Mouse (Mus musculus) midbrain, embryonic 12.5 days (tissue): ENCODE data around the gene Gm20695. TPM values are rescaled to one million over a fixed set of nuclear protein-coding genes. Genes with fewer than 3 reads are reported as not detected.
A peak's percentile ranks its signal among the peaks of the same experiment; 100 is the strongest.

Experiments used
- ATAC-seq: fragments of 200-750 bp; cut with Nextera tagmentation; 2 replicates; pipeline ENCODE4 v1.8.0; 2017; ENCODE audit warnings: low read depth, moderate TSS enrichment, moderate library complexity; ENCODE audit not compliant: low FRiP score
- H3K27ac ChIP-seq: fragments of 300-500 bp; sonication (generic); replicated peaks from 2 replicates; pipeline ENCODE4 v1.5.1; 2016; ENCODE audit warnings: mild to moderate bottlenecking
- H3K27me3 ChIP-seq: fragments of 300-500 bp; sonication (generic); 2 replicates; pipeline ENCODE4 v1.6.1; 2016; ENCODE audit warnings: mild to moderate bottlenecking
- H3K36me3 ChIP-seq: fragments of 300-500 bp; sonication (generic); 2 replicates; pipeline ENCODE4 v1.6.1; 2016
- H3K4me1 ChIP-seq: fragments of 300-500 bp; sonication (generic); 2 replicates; pipeline ENCODE4 v1.6.1; 2016
- H3K4me2 ChIP-seq: fragments of 300-500 bp; sonication (generic); replicated peaks from 2 replicates; pipeline ENCODE4 v1.6.1; 2016; ENCODE audit warnings: mild to moderate bottlenecking, moderate library complexity
- H3K4me3 ChIP-seq: fragments of 300-500 bp; sonication (generic); 2 replicates; pipeline ENCODE4 v1.5.1; 2016; ENCODE audit warnings: mild to moderate bottlenecking
- H3K9ac ChIP-seq: fragments of 300-500 bp; sonication (generic); replicated peaks from 2 replicates; pipeline ENCODE4 v1.6.1; 2016; ENCODE audit warnings: mild to moderate bottlenecking, moderate library complexity
- H3K9me3 ChIP-seq: fragments of 300-500 bp; sonication (generic); 2 replicates; pipeline ENCODE4 v1.6.1; 2016; ENCODE audit warnings: mild to moderate bottlenecking
- WGBS: fragments of 180-500 bp; shearing (Covaris S2); methylation state at CpG from one replicate; pipeline ENCODE4 v1.1.7; 2016; 5-methylcytosine and 5-hydroxymethylcytosine counted together
- polyA plus RNA-seq: library from polyadenylated mRNA; unstranded; fragments of >200 nt; fragmentation: Nextera tagmentation; extraction: Ambion mirVana; gene quantifications from 2 replicates; pipeline ENCODE4 v1.2.1, GENCODE M21; 2016

The Gm20695 gene
- polyA plus RNA-seq, 1 experiment from 2014 or later: 3.3 TPM

DNA sequence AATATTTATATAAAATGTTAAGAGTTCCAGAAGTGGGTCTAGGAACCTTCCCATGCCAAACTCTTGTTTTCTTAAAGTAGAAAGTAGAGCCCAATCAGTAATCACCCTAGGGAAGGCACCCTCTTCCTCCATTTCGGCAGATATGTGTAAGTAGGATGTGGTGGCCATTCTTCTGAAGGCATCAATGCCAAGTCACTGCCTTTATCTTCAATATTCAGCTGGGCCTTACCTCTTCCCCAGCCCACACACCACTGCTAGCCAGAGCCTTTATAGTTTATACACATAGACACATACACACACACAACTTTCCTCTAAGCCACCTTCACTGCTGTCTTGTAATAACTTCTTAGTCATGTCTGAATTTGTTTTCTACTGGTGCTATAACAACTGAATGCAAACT lies 28.7 kb upstream of the Gm20695 start:
- H3K36me3 ChIP-seq: peaks cover 4% of the 10 kb centered on the region
- H3K27ac ChIP-seq: no peak overlapping the region
- H3K9me3 ChIP-seq: no peaks in the 10 kb centered on the region
- no peaks in the 10 kb centered on the region for H3K4me1 ChIP-seq
- ATAC-seq: no peak
- H3K4me2 ChIP-seq: no peak overlapping the region
- WGBS: 82% methylated on average over 1 of the region's 1 CpGs
- H3K27me3 ChIP-seq: no peaks in the 10 kb centered on the region
- H3K4me3 ChIP-seq: no peak overlapping the region
- no peak overlapping the region for H3K9ac ChIP-seq

DNA sequence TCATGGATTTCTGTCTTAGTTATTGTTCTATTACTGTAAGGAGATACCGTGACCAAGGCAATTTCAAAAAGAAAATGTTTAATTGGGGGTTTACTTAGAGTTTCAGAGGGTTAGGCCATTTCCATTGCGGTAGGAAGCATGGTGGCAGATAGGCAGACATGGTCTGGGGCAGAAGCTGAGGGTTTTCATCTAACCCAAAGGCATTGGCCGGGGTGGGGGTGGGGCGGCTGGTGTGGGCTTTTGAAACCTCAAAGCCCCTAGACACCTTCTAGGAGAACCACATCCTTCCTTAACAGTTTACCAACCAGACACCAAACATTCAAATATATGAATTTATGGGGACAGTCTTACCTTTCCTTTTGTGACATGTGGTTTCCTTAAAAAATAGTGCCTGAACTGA lies 25.2 kb upstream of the Gm20695 start:
- H3K9me3 ChIP-seq: no peaks in the 10 kb centered on the region

DNA sequence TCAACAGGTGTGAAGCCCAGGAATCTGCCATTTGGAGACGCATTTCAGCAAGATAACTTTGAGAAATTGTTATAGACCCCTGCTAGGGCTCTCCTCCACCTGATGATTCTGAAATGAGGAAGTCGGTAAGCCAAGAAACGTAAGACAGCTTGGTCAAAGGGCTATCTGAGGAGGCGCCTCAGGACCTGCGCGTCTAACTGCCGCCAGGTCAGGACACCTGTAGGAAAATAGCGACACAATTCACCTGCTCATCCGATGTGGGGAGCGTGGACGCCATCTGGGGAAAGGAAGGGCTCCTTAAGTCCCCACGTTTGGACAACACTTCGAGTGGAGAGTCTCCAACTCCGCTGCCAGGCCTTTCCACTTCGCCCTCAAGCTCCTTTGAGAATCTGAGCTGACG lies 12.6 kb upstream of the Gm20695 start:
- ATAC-seq: no peak; the same call in 1 of the 2 replicates
- Histone ChIP-seq H3K4me3 (peak overlapping the region; percentile 64), H3K9me3 (no peaks in the 10 kb centered on the region), H3K4me1 (peaks cover 17% of the 10 kb centered on the region), H3K9ac (peak overlapping the region; percentile 62), H3K36me3 (peaks cover 21% of the 10 kb centered on the region; the same call in 1 of the 2 replicates), H3K4me2 (peak overlapping the region; percentile 89), H3K27me3 (no peaks in the 10 kb centered on the region), H3K27ac (peak overlapping the region; percentile 35; the same call in 1 of the 2 replicates)
- WGBS: 2% methylated on average over 16 of the region's 16 CpGs

More for the DNA sequence above, 25.2 kb upstream of the Gm20695 start:
- Histone ChIP-seq H3K27ac (no peak overlapping the region), H3K36me3 (peaks cover 26% of the 10 kb centered on the region), H3K27me3 (no peaks in the 10 kb centered on the region), H3K4me2 (no peak overlapping the region), H3K4me3 (no peak overlapping the region), H3K4me1 (no peaks in the 10 kb centered on the region), H3K9ac (no peak overlapping the region)
- no peak for ATAC-seq
- 93% methylated on average over 4 of the region's 4 CpGs for WGBS

DNA sequence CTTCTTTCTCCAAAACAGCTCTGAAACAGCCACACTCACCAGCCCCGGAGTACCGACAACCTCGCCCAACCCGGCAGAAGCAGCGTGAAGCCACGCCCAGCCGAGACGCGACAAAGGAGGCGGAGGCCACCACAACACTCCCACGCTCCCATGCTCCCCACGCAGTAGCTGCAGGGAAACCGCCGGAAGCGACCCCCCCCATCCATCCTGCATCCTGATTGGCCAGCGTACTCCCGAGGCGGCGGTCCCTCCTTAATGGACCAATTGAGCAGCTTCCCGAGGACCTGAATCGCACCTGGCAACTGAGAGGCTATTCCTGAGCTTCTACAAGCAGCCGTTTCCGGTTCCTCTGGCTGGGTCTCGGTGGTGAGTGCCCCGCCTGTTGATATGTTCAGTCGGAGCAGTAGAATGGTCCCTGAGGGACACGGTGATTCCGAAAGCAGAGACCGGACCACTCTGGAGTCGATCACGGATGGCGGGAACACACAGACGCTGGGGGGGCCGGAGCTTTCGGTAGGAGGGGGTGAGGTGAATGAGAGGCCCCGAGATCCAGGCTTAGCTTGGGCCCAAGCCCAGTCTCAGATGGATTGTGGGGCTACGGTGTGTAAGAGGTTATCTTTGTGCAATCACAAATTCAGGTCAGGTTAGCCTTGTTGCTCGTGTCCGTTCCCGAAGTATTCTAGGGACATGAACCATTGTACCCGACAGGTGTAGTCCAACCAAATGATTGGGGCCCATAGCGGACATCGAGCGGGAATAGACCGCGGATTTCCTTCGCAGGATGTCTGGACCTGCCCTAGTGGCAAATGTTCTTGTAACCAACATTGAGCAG lies 12.0 kb upstream of the Gm20695 start, which contains the start of gene Naa60:
Gene Naa60 (plus strand): TSS at position 160 of the 832 bp plus-strand sequence.
- Histone ChIP-seq H3K4me3 (peak within 1 kb of the TSS; percentile 64), H3K4me1 (peaks cover 17% of the 10 kb centered on the region), H3K4me2 (peak within 1 kb of the TSS; percentile 89), H3K27me3 (no peaks in the 10 kb centered on the region), H3K9ac (peak within 1 kb of the TSS; percentile 62), H3K27ac (peak within 1 kb of the TSS; percentile 35; the same call in 1 of the 2 replicates), H3K9me3 (no peaks in the 10 kb centered on the region), H3K36me3 (peaks cover 17% of the 10 kb centered on the region; the same call in 1 of the 2 replicates)
- 5% methylated on average over 47 of the region's 47 CpGs for WGBS
- peak; percentile 98 for ATAC-seq

DNA sequence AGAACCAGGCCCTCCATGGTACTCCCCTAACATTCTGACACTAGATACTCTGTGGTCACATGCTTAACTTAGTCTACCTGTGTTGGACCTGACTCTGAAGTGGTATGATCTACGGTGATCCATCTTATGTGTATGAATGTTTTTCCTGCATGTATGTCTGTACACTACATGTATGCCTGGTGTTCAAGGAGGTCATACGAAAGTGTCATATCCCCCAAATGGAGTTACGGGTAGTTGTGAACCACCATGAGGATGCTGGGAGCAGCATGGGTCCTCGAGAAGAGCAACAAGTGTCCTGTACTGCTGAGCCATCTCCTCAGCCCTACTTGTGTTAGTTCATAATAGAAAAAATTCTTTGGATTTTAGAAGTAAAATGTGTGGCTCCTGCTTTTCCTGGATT lies 8.1 kb upstream of the Gm20695 start:
- no peak for ATAC-seq
- Histone ChIP-seq H3K9me3 (no peaks in the 10 kb centered on the region), H3K36me3 (peaks cover 4% of the 10 kb centered on the region), H3K27ac (no peak overlapping the region), H3K4me2 (no peak overlapping the region), H3K4me3 (no peak overlapping the region), H3K27me3 (no peaks in the 10 kb centered on the region), H3K9ac (no peak overlapping the region), H3K4me1 (peaks cover 14% of the 10 kb centered on the region)
- WGBS: 95% methylated on average over 4 of the region's 4 CpGs

DNA sequence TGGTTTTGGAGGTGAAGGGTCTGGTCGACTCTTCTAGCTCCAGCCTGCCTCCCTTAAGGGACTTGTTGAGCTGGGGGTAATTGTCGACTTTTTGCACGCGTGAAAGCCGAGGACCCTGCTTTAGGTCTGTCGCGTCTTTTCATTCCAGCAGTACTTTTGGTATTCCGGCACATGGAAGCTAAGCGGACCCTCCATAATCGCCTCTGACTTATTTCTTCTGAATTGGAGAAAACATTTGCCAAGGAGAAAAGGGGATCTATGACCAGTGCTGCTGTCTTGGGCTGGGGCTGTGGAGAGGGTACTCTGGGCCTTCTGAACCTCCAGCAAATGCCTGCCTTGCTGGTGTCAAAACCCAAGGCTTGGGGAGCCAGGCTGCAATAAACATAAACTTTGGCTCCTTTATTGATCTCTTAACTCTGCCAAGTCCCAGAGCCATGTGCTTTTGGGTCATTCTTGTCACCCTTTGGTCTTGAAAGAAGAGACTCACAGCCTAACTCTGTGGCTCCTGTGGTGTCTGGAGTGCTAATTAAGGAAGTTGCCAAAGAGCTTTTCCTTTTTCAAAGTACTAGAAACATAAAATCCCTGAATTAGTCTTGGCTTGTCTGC lies 720 bp downstream of the Gm20695 start:
- H3K27me3 ChIP-seq: no peaks in the 10 kb centered on the region
- WGBS: 6% methylated on average over 10 of the region's 10 CpGs
- ATAC-seq: no peak

DNA sequence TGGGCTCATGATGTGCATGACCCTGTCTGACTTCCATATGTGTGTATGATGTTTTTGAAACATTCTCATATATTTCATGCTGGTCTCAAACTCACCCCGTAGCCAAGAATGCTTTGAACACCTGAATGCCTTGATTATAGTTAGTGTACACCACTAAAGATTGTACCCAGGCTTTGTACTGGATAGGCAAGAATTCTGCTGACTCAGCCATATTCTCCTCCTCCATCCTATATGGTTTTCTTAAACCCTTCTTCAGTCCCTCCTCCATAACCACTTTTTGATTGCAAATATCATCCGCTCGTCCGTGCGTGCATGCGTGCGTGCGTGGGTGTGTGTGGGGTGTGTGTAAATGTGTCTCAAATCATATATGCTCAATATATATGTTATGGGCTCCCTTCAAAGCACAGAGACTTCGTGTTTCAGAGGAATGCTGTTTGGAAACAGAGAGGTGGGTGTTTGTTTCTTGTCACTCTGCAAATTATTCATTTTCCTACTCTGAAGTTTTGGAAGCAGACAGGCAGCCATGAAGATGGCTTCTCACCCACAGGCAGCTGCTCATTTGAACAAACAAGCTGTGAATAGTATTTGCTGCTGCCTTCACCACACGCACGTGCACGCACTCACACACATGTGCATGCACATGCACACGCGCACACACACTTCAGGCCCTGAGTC lies 7.3 kb downstream of the Gm20695 start:
- WGBS: 95% methylated on average over 14 of the region's 14 CpGs
- Histone ChIP-seq H3K9ac (no peak overlapping the region), H3K9me3 (no peaks in the 10 kb centered on the region), H3K4me2 (no peak overlapping the region), H3K36me3 (peaks cover 13% of the 10 kb centered on the region; the same call in 1 of the 2 replicates), H3K4me1 (no peaks in the 10 kb centered on the region), H3K4me3 (no peak overlapping the region), H3K27me3 (no peaks in the 10 kb centered on the region), H3K27ac (no peak overlapping the region)
- ATAC-seq: no peak

More for the DNA sequence above, 720 bp downstream of the Gm20695 start:
- H3K4me3 ChIP-seq: peak overlapping the region; percentile 86
- H3K4me1 ChIP-seq: peaks cover 11% of the 10 kb centered on the region
- H3K27ac ChIP-seq: peak overlapping the region; percentile 92
- peak overlapping the region; percentile 84 for H3K9ac ChIP-seq
- H3K9me3 ChIP-seq: no peaks in the 10 kb centered on the region
- peak overlapping the region; percentile 69 for H3K4me2 ChIP-seq
- no peaks in the 10 kb centered on the region for H3K36me3 ChIP-seq

DNA sequence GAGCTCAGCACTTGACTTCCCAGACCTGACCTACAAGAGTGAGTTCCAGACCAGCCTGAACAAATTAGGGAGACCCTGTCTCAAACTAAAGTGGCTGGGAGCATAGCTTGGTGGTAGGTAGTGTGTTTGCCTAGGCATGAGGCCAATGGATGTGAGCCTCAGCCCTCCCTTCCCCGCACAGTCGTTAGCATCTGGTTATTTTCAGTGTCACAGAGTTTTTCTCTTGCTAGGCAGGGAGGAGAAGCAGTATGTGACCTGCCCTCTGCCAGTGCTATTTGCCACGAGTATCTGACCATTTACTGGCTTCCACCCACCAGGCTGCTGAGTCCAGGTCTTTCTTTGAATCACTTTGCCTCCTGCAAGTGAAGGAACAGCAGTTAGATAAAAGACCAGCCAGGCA lies 9.3 kb downstream of the Gm20695 start:
- Histone ChIP-seq H3K9ac (no peak overlapping the region), H3K27ac (no peak overlapping the region), H3K36me3 (peaks cover 31% of the 10 kb centered on the region), H3K9me3 (no peaks in the 10 kb centered on the region), H3K4me3 (no peak overlapping the region), H3K4me1 (no peaks in the 10 kb centered on the region), H3K27me3 (no peaks in the 10 kb centered on the region), H3K4me2 (no peak overlapping the region)
- ATAC-seq: no peak
- 84% methylated on average over 3 of the region's 3 CpGs for WGBS

DNA sequence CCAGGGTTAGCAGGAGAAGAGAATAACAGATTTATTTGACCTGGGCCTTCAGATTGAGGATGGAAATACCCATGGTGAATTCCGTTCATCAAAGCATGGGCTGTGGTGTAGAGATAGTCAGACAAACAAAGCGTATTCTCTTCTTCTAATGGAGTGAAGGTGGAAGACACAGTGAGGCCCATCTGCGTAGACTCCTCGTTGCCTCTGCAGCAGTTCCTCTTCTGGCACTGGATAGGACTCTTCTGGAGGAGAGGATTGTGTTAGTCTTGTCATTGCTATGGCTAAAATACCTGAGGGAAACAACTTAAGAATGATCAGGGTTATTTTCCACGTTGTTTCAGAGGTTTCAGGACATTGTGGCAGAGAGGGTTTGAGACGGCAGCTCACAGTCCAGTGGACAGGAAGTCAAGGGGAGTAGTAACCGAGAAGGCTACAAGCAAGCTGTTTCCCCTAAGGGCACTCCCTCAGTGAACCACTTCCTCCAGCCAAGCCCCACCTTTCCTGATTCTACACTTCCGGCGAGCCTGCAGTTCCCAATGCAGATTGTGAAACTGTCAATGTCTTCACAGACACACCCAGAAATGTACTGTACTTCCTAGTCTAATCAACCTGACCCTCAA lies 10.8 kb downstream of the Gm20695 start:
- no peaks in the 10 kb centered on the region for H3K4me1 ChIP-seq
- no peak overlapping the region for H3K4me2 ChIP-seq
- no peak overlapping the region for H3K4me3 ChIP-seq
- H3K27ac ChIP-seq: no peak overlapping the region
- 82% methylated on average over 9 of the region's 9 CpGs for WGBS
- H3K27me3 ChIP-seq: no peaks in the 10 kb centered on the region
- no peaks in the 10 kb centered on the region for H3K9me3 ChIP-seq
- peaks cover 47% of the 10 kb centered on the region for H3K36me3 ChIP-seq
- ATAC-seq: no peak
- no peak overlapping the region for H3K9ac ChIP-seq

DNA sequence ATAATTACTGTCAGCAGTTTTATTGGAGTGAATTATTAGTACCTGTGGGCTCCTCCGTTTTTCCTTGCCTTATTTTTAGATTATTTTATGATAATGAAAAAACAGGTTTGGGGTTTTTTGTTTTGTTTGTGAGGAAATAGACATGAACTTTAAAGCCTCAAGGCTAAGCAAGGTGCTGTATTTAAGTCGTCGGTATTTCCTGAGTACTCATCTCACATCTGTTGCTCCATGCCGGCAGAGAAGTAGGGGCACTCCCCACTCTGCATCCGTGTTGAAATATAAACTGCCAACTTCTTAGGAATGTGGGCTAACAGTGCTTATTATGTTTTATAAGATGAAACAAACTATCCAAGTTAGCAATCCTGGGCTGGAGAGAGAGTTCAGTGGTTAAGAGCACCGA lies 11.6 kb downstream of the Gm20695 start:
- Histone ChIP-seq H3K9me3 (no peaks in the 10 kb centered on the region), H3K4me1 (no peaks in the 10 kb centered on the region), H3K4me2 (no peak overlapping the region), H3K9ac (no peak overlapping the region), H3K36me3 (peaks cover 54% of the 10 kb centered on the region), H3K27ac (no peak overlapping the region), H3K27me3 (no peaks in the 10 kb centered on the region), H3K4me3 (no peak overlapping the region)
- 94% methylated on average over 6 of the region's 6 CpGs for WGBS
- ATAC-seq: no peak

DNA sequence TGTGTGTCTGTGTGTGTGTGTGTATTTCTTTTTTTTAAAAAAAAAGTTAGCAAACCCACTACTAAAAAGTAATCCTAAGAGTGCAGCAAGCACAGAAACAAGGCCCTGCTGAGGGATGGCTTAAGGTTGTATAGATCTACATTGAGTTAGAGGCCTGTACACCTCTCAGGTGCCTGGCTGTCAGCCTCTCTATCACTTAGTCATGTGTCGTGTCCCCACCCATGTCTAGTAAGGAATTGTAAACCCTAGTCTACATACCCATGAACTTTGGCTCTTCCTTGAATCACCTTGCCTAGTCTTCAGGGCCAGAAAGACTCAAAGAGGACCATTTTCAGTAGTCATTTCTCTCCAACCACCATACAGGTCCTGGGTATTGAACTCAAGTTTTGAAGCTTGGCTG lies 12.1 kb downstream of the Gm20695 start:
- Histone ChIP-seq H3K4me3 (no peak overlapping the region), H3K9me3 (no peaks in the 10 kb centered on the region), H3K4me1 (no peaks in the 10 kb centered on the region), H3K9ac (no peak overlapping the region), H3K4me2 (no peak overlapping the region), H3K36me3 (peaks cover 59% of the 10 kb centered on the region), H3K27me3 (no peaks in the 10 kb centered on the region), H3K27ac (no peak overlapping the region)
- no peak for ATAC-seq
- 89% methylated on average over 1 of the region's 1 CpGs for WGBS
